Mouse (Mus musculus) hindbrain, embryonic 11.5 days (tissue): Measurements from ENCODE around the gene Kif5a. TPM values are rescaled to one million over a fixed set of nuclear protein-coding genes. Genes with fewer than 3 reads are reported as not detected.
A peak's percentile ranks its signal among the peaks of the same experiment; 100 is the strongest.

Source experiments
- ATAC-seq: fragments of 200-750 bp; cut with Nextera tagmentation; 2 replicates; pipeline ENCODE4 v1.8.0; 2017; ENCODE audit warnings: mild to moderate bottlenecking, moderate TSS enrichment, moderate library complexity; ENCODE audit not compliant: low FRiP score
- DNase-seq: peaks from one replicate; pipeline ENCODE4 v3.0.0-alpha.2; 2015; ENCODE audit warnings: low spot score
- H3K27ac ChIP-seq: fragments of 300-500 bp; sonication (generic); 2 replicates; pipeline ENCODE4 v1.5.1; 2014; ENCODE audit warnings: mild to moderate bottlenecking, low read depth, low read length
- H3K27me3 ChIP-seq: fragments of 300-500 bp; sonication (generic); 2 replicates; pipeline ENCODE4 v1.6.1; 2014; ENCODE audit warnings: mild to moderate bottlenecking, low read length, moderate library complexity, mixed read lengths; ENCODE audit not compliant: control insufficient read depth, insufficient read depth
- H3K36me3 ChIP-seq: fragments of 300-500 bp; sonication (generic); 2 replicates; pipeline ENCODE4 v1.6.1; 2014; ENCODE audit warnings: mild to moderate bottlenecking, low read length, moderate library complexity, mixed read lengths; ENCODE audit not compliant: control insufficient read depth, insufficient read depth
- H3K4me1 ChIP-seq: fragments of 300-500 bp; sonication (generic); replicated peaks from 2 replicates; pipeline ENCODE4 v1.6.1; 2014; ENCODE audit warnings: low read length, mixed read lengths; ENCODE audit not compliant: control insufficient read depth, insufficient read depth
- H3K4me2 ChIP-seq: fragments of 300-500 bp; sonication (generic); replicated peaks from 2 replicates; pipeline ENCODE4 v1.6.1; 2014; ENCODE audit warnings: mild to moderate bottlenecking, low read depth, low read length
- H3K4me3 ChIP-seq: fragments of 300-500 bp; sonication (generic); 2 replicates; pipeline ENCODE4 v1.5.1; 2014; ENCODE audit warnings: low read depth, low read length
- H3K9ac ChIP-seq: fragments of 300-500 bp; sonication (generic); 2 replicates; pipeline ENCODE4 v1.6.1; 2014; ENCODE audit warnings: low read depth, low read length
- H3K9me3 ChIP-seq: fragments of 300-500 bp; sonication (generic); 2 replicates; pipeline ENCODE4 v1.6.1; 2016; ENCODE audit warnings: low read length; ENCODE audit not compliant: control insufficient read depth
- WGBS: fragments of 180-500 bp; shearing (Covaris S2); extraction: QIAGEN DNeasy Blood & Tissue Kit; methylation state at CpG from one replicate; pipeline ENCODE4 v1.1.7; 2014; 5-methylcytosine and 5-hydroxymethylcytosine counted together
- polyA plus RNA-seq: library from polyadenylated mRNA; unstranded; fragments of >200 nt; fragmentation: Nextera tagmentation; extraction: Ambion mirVana; gene quantifications from 2 replicates; pipeline ENCODE4 v1.2.1, GENCODE M21; 2014

Kif5a gene
- polyA plus RNA-seq, 1 experiment from 2014 or later: 41.4 TPM

- peak; percentile 53 for ATAC-seq
These were observed 28.1 kb upstream of the Kif5a start for GRCm38 (mm10) chr10:127290930-127291880.

GRCm38 (mm10) chr10:127290307-127290929 lies 27.3 kb upstream of the Kif5a start:
- Histone ChIP-seq H3K9me3 (no peaks in the 10 kb centered on the region), H3K4me2 (peak overlapping the region; percentile 85), H3K9ac (peak overlapping the region; percentile 76), H3K36me3 (peaks cover 3% of the 10 kb centered on the region; the same call in 1 of the 2 replicates), H3K4me1 (peaks cover 18% of the 10 kb centered on the region), H3K27ac (peak overlapping the region; percentile 99), H3K4me3 (peak overlapping the region; percentile 58), H3K27me3 (no peaks in the 10 kb centered on the region)
- 1% methylated on average over 46 of the region's 47 CpGs for WGBS
- peak; percentile 100 for DNase-seq
- ATAC-seq: peak; percentile 93

More at GRCm38 (mm10) chr10:127290930-127291880, 28.1 kb upstream of the Kif5a start:
- H3K36me3 ChIP-seq: peaks cover 4% of the 10 kb centered on the region
- peak; percentile 73 for DNase-seq
- peak overlapping the region; percentile 58 for H3K4me3 ChIP-seq
- H3K9me3 ChIP-seq: no peaks in the 10 kb centered on the region
- H3K4me2 ChIP-seq: peak overlapping the region; percentile 85
- WGBS: 4% methylated on average over 19 of the region's 19 CpGs
- H3K27ac ChIP-seq: peak overlapping the region; percentile 99
- H3K9ac ChIP-seq: peak overlapping the region; percentile 76
- peaks cover 16% of the 10 kb centered on the region for H3K4me1 ChIP-seq
- H3K27me3 ChIP-seq: no peaks in the 10 kb centered on the region

- peaks cover 3% of the 10 kb centered on the region; the same call in 1 of the 2 replicates for H3K36me3 ChIP-seq
- H3K4me1 ChIP-seq: peaks cover 18% of the 10 kb centered on the region
- DNase-seq: no peak
- H3K9ac ChIP-seq: peak overlapping the region; percentile 74
- H3K27ac ChIP-seq: peak overlapping the region; percentile 99
- H3K4me2 ChIP-seq: peak overlapping the region; percentile 85
- under 1% methylated on average over 15 of the region's 15 CpGs for WGBS
- no peaks in the 10 kb centered on the region for H3K9me3 ChIP-seq
- no peaks in the 10 kb centered on the region for H3K27me3 ChIP-seq
- H3K4me3 ChIP-seq: peak overlapping the region; percentile 58
- peak; percentile 13; the same call in 1 of the 2 replicates for ATAC-seq
These were observed 26.5 kb upstream of the Kif5a start for GRCm38 (mm10) chr10:127289573-127290191.

GRCm38 (mm10) chr10:127288800-127289572 lies 25.8 kb upstream of the Kif5a start, which contains the start of gene Mbd6:
Mbd6 (minus strand) TSS chr10:127289018.
- Histone ChIP-seq H3K9me3 (no peaks in the 10 kb centered on the region), H3K27me3 (no peaks in the 10 kb centered on the region), H3K36me3 (peaks cover 6% of the 10 kb centered on the region; the same call in 1 of the 2 replicates), H3K4me2 (peak within 1 kb of the TSS; percentile 85), H3K9ac (peak within 1 kb of the TSS; percentile 74), H3K4me3 (peak within 1 kb of the TSS; percentile 58), H3K4me1 (peaks cover 18% of the 10 kb centered on the region), H3K27ac (peak within 1 kb of the TSS; percentile 99)
- WGBS: under 1% methylated on average over 35 of the region's 65 CpGs
- DNase-seq (peak; percentile 94), ATAC-seq (peak; percentile 21)

GRCm38 (mm10) chr10:127288328-127288799 lies 25.2 kb upstream of the Kif5a start:
- 2% methylated on average over 17 of the region's 28 CpGs for WGBS
- H3K36me3 ChIP-seq: peaks cover 8% of the 10 kb centered on the region; the same call in 1 of the 2 replicates

GRCm38 (mm10) chr10:127287936-127288293 lies 24.8 kb upstream of the Kif5a start:
- ATAC-seq (no peak), DNase-seq (no peak)
- peak overlapping the region; percentile 99 for H3K27ac ChIP-seq
- peak overlapping the region; percentile 58 for H3K4me3 ChIP-seq
- H3K4me1 ChIP-seq: peaks cover 18% of the 10 kb centered on the region
- H3K36me3 ChIP-seq: peaks cover 8% of the 10 kb centered on the region; the same call in 1 of the 2 replicates
- H3K4me2 ChIP-seq: peak overlapping the region; percentile 85
- peak overlapping the region; percentile 74 for H3K9ac ChIP-seq
- 0% methylated on average over 3 of the region's 3 CpGs for WGBS
- H3K27me3 ChIP-seq: no peaks in the 10 kb centered on the region
- H3K9me3 ChIP-seq: no peaks in the 10 kb centered on the region

More at GRCm38 (mm10) chr10:127288328-127288799, 25.2 kb upstream of the Kif5a start:
- no peak for DNase-seq
- Histone ChIP-seq H3K4me1 (peaks cover 18% of the 10 kb centered on the region), H3K9ac (peak overlapping the region; percentile 74), H3K27ac (peak overlapping the region; percentile 99), H3K27me3 (no peaks in the 10 kb centered on the region), H3K4me3 (peak overlapping the region; percentile 58), H3K9me3 (no peaks in the 10 kb centered on the region), H3K4me2 (peak overlapping the region; percentile 85)
- ATAC-seq: peak; percentile 10

GRCm38 (mm10) chr10:127287271-127287935 lies 24.3 kb upstream of the Kif5a start:
- Histone ChIP-seq H3K9me3 (no peaks in the 10 kb centered on the region), H3K36me3 (peaks cover 13% of the 10 kb centered on the region), H3K27ac (peak overlapping the region; percentile 99), H3K27me3 (no peaks in the 10 kb centered on the region), H3K9ac (peak overlapping the region; percentile 74), H3K4me2 (peak overlapping the region; percentile 85), H3K4me3 (peak overlapping the region; percentile 58), H3K4me1 (peaks cover 18% of the 10 kb centered on the region)
- DNase-seq (no peak), ATAC-seq (no peak)
- WGBS: 78% methylated on average over 15 of the region's 15 CpGs
